Mouse (Mus musculus) erythroblast, embryonic 14.5 days (primary cell): Measurements from ENCODE around the gene Syngr1. TPM values are rescaled to one million over a fixed set of nuclear protein-coding genes. Genes with fewer than 3 reads are reported as not detected.

ENCODE experiments used
- H3K27me3 ChIP-seq: 2 replicates; pipeline ENCODE4 v1.6.1; 2012; ENCODE audit warnings: inconsistent platforms; ENCODE audit not compliant: control insufficient read depth
- H3K36me3 ChIP-seq: 2 replicates; pipeline ENCODE4 v1.6.1; 2012; ENCODE audit warnings: mild to moderate bottlenecking, inconsistent platforms; ENCODE audit not compliant: control insufficient read depth
- H3K4me1 ChIP-seq: 2 replicates; pipeline ENCODE4 v1.6.1; 2012; ENCODE audit warnings: inconsistent platforms; ENCODE audit not compliant: control insufficient read depth
- H3K4me3 ChIP-seq: replicated peaks from 2 replicates; pipeline ENCODE3; 2012; ENCODE audit warnings: moderate library complexity, mild to moderate bottlenecking, inconsistent platforms
- H3K9me3 ChIP-seq: 2 replicates; pipeline ENCODE4 v1.6.1; 2012; ENCODE audit warnings: low read length, inconsistent platforms, mixed read lengths; ENCODE audit not compliant: control insufficient read depth
- GATA1 ChIP-seq: IDR thresholded peaks from 2 replicates; pipeline ENCODE4 v1.6.1; 2012; ENCODE audit warnings: low read length, inconsistent platforms, mixed read lengths
- TAL1 ChIP-seq: IDR thresholded peaks from 3 replicates; pipeline ENCODE4 v1.6.1; 2012; ENCODE audit warnings: low read length, inconsistent platforms, mixed read lengths
- polyA plus RNA-seq: library from polyadenylated mRNA; stranded (reverse); fragments of >175 nt; gene quantifications from 2 replicates; pipeline ENCODE4 v1.2.3, GENCODE M21; 2012

Syngr1 gene
- polyA plus RNA-seq, 1 experiment: 0.41 TPM

GRCm38 (mm10) chr15:80075733-80076337, 15.3 kb upstream of the Syngr1 start:
- Histone ChIP-seq H3K4me1 (peaks cover 60% of the 10 kb centered on the region), H3K9me3 (no peaks in the 10 kb centered on the region), H3K27me3 (peaks cover 19% of the 10 kb centered on the region), H3K36me3 (peaks cover 56% of the 10 kb centered on the region), H3K4me3 (no peak overlapping the region)
- TF ChIP-seq GATA1 (no peak), TAL1 (no peak)

- Histone ChIP-seq H3K9me3 (no peaks in the 10 kb centered on the region), H3K4me1 (peaks cover 67% of the 10 kb centered on the region), H3K4me3 (no peak overlapping the region), H3K27me3 (peaks cover 13% of the 10 kb centered on the region), H3K36me3 (peaks cover 63% of the 10 kb centered on the region)
- TF ChIP-seq TAL1 (no peak), GATA1 (no peak)
Observed at GRCm38 (mm10) chr15:80076338-80077136, 14.6 kb upstream of the Syngr1 start.

GRCm38 (mm10) chr15:80078058-80078814, 12.9 kb upstream of the Syngr1 start:
- Histone ChIP-seq H3K9me3 (no peaks in the 10 kb centered on the region), H3K27me3 (no peaks in the 10 kb centered on the region), H3K4me1 (peaks cover 72% of the 10 kb centered on the region), H3K36me3 (peaks cover 79% of the 10 kb centered on the region), H3K4me3 (no peak overlapping the region)
- TF ChIP-seq GATA1 (no peak), TAL1 (no peak)

GRCm38 (mm10) chr15:80079129-80079668, 11.9 kb upstream of the Syngr1 start:
- no peak overlapping the region for H3K4me3 ChIP-seq

GRCm38 (mm10) chr15:80079954-80080353, 11.2 kb upstream of the Syngr1 start:
- peaks cover 79% of the 10 kb centered on the region for H3K36me3 ChIP-seq
- peaks cover 79% of the 10 kb centered on the region for H3K4me1 ChIP-seq
- peak overlapping the region; percentile 100 for H3K4me3 ChIP-seq
- H3K27me3 ChIP-seq: no peaks in the 10 kb centered on the region
- no peak for TF ChIP-seq GATA1
- no peak for TF ChIP-seq TAL1
- H3K9me3 ChIP-seq: no peaks in the 10 kb centered on the region

More at GRCm38 (mm10) chr15:80079129-80079668, 11.9 kb upstream of the Syngr1 start:
- TF ChIP-seq TAL1 (no peak), GATA1 (no peak)
- no peaks in the 10 kb centered on the region for H3K9me3 ChIP-seq
- H3K4me1 ChIP-seq: peaks cover 80% of the 10 kb centered on the region
- H3K27me3 ChIP-seq: no peaks in the 10 kb centered on the region
- peaks cover 79% of the 10 kb centered on the region for H3K36me3 ChIP-seq

GRCm38 (mm10) chr15:80080711-80081615, 10.2 kb upstream of the Syngr1 start:
- no peaks in the 10 kb centered on the region for H3K27me3 ChIP-seq
- H3K9me3 ChIP-seq: no peaks in the 10 kb centered on the region
- H3K4me3 ChIP-seq: peak overlapping the region; percentile 100
- no peak for TF ChIP-seq GATA1
- no peak for TF ChIP-seq TAL1
- peaks cover 73% of the 10 kb centered on the region for H3K4me1 ChIP-seq
- H3K36me3 ChIP-seq: peaks cover 71% of the 10 kb centered on the region

GRCm38 (mm10) chr15:80081801-80082546, 9.2 kb upstream of the Syngr1 start:
- Histone ChIP-seq H3K27me3 (no peaks in the 10 kb centered on the region), H3K9me3 (peaks cover 7% of the 10 kb centered on the region), H3K4me3 (peak overlapping the region; percentile 100), H3K36me3 (peaks cover 68% of the 10 kb centered on the region), H3K4me1 (peaks cover 70% of the 10 kb centered on the region)
- no peak for TF ChIP-seq GATA1
- TF ChIP-seq TAL1: no peak
